Comparison of ENCODE assay signal across 31 mouse cellular contexts in genomic region chr4:130053111-130053510, GRCm38 (mm10). TPM values are rescaled to one million over a fixed set of nuclear protein-coding genes. Genes with fewer than 3 reads are reported as not detected.
A peak's percentile ranks its signal among the peaks of the same experiment; 100 is the strongest.
DNase-seq lines count a peak whose midpoint lies in the region; ATAC-seq lines count a peak whose summit lies in the region.
"Had no signal": no experiment of that assay in that cellular context is flagged by ENCODE, and none has a peak within 500 bp of the region (broad histone marks: within the 10 kb centered on the region; RNA-seq: fewer than 3 reads in every experiment).

No protein-coding gene starts in this region.

- 0 out of 2 replicates have a peak overlapping the region, but pooled peaks have one; percentile 10 for H3K27ac ChIP-seq in hindbrain, embryonic 15.5 days (replicated peaks)
- H3K27ac ChIP-seq in hindbrain, embryonic 14.5 days = no peak overlapping the region
- H3K27ac ChIP-seq: embryonic facial prominence, embryonic 13.5 days; forebrain, embryonic 10.5 days; forebrain, embryonic 15.5 days; gastrocnemius, adult 2 months; intestine, embryonic 15.5 days; liver, embryonic 12.5 days; neural tube, embryonic 13.5 days; stomach, postnatal 0 days had no signal

- no peak overlapping the region for H3K9ac ChIP-seq in hindbrain, embryonic 15.5 days
- no peak overlapping the region for H3K9ac ChIP-seq in hindbrain, embryonic 14.5 days
- H3K9ac ChIP-seq: embryonic facial prominence, embryonic 13.5 days; forebrain, embryonic 15.5 days; heart, embryonic 12.5 days; intestine, embryonic 15.5 days; liver, embryonic 12.5 days; liver, postnatal 0 days; neural tube, embryonic 13.5 days had no signal

- H3K4me1 ChIP-seq in hindbrain, embryonic 15.5 days (replicated peaks) = peaks cover 54% of the 10 kb centered on the region
- peaks cover 10% of the 10 kb centered on the region for H3K4me1 ChIP-seq in hindbrain, embryonic 14.5 days (replicated peaks; ENCODE audit: control insufficient read depth, insufficient read depth, low read length)

- H3K4me2 ChIP-seq in hindbrain, embryonic 15.5 days = no peak overlapping the region
- no peak overlapping the region for H3K4me2 ChIP-seq in hindbrain, embryonic 14.5 days (replicated peaks)
- H3K4me2 ChIP-seq: embryonic facial prominence, embryonic 13.5 days; forebrain, embryonic 15.5 days; heart, embryonic 12.5 days; intestine, embryonic 15.5 days; liver, embryonic 12.5 days; midbrain, embryonic 11.5 days; neural tube, embryonic 13.5 days had no signal

- H3K36me3 ChIP-seq in hindbrain, embryonic 15.5 days = no peaks in the 10 kb centered on the region
- H3K36me3 ChIP-seq in hindbrain, embryonic 14.5 days (replicated peaks; ENCODE audit: control insufficient read depth, insufficient read depth) = no peaks in the 10 kb centered on the region
- H3K36me3 ChIP-seq: forebrain, embryonic 10.5 days; forebrain, embryonic 15.5 days; heart, embryonic 12.5 days; liver, embryonic 12.5 days; neural tube, embryonic 13.5 days had no signal

- no peak overlapping the region for H3K4me3 ChIP-seq in hindbrain, embryonic 15.5 days
- no peak overlapping the region for H3K4me3 ChIP-seq in hindbrain, embryonic 14.5 days (replicated peaks; ENCODE audit: low read length)
- H3K4me3 ChIP-seq: embryonic facial prominence, embryonic 13.5 days; forebrain, embryonic 10.5 days; forebrain, embryonic 15.5 days; gastrocnemius, adult 2 months; heart, embryonic 12.5 days; intestine, embryonic 15.5 days; liver, embryonic 12.5 days; neural tube, embryonic 13.5 days had no signal

- H3K9me3 ChIP-seq in hindbrain, embryonic 15.5 days = no peaks in the 10 kb centered on the region
- no peaks in the 10 kb centered on the region for H3K9me3 ChIP-seq in hindbrain, embryonic 14.5 days (ENCODE audit: control insufficient read depth, low read length)
- H3K9me3 ChIP-seq: embryonic facial prominence, embryonic 13.5 days; forebrain, embryonic 10.5 days; forebrain, embryonic 15.5 days; heart, embryonic 12.5 days; intestine, embryonic 15.5 days; liver, embryonic 12.5 days; neural tube, embryonic 13.5 days had no signal

- H3K27me3 ChIP-seq in hindbrain, embryonic 15.5 days = no peaks in the 10 kb centered on the region
- no peaks in the 10 kb centered on the region for H3K27me3 ChIP-seq in hindbrain, embryonic 14.5 days (ENCODE audit: control insufficient read depth, insufficient read depth, low read length)
- H3K27me3 ChIP-seq: embryonic facial prominence, embryonic 13.5 days; forebrain, embryonic 15.5 days; intestine, embryonic 15.5 days; neural tube, embryonic 13.5 days had no signal

- ATAC-seq in hindbrain, embryonic 15.5 days (ENCODE audit: low FRiP score, low read depth) = no peak
- ATAC-seq in hindbrain, embryonic 14.5 days (ENCODE audit: low FRiP score) = no peak
- ATAC-seq: CD4-positive, CD25-positive, alpha-beta regulatory T cell, adult 4 months; forebrain, embryonic 15.5 days; hindbrain, embryonic 16.5 days; intestine, embryonic 15.5 days; liver, embryonic 12.5 days; liver, postnatal 0 days had no signal

- no peak for DNase-seq in hindbrain, embryonic 14.5 days (ENCODE audit: low spot score)
- peak; percentile 56 for DNase-seq in MN1 (ENCODE audit: low spot score)
- peak; percentile 39 to 52 for DNase-seq in adrenal gland, adult 18-20 months (ENCODE audit: low spot score in 2 of 2)
- DNase-seq in adrenal gland, postnatal 25 days = peak; percentile 78
- DNase-seq in kidney, adult 11 months = no peak
- no peak for DNase-seq in ovary, postnatal 14 days (ENCODE audit: low spot score)
- DNase-seq: cerebellum, adult 8-10 months; gastrocnemius, adult 2 months; gastrocnemius, postnatal 36 days; heart, adult 18-20 months; heart, postnatal 4 days; kidney, adult 9 months; kidney, postnatal 10 days; liver, postnatal 0 days; lung, postnatal 36 days; right cerebral cortex, postnatal 25 days; thymus, adult 18-20 months; thymus, postnatal 25 days had no signal

- 79% methylated on average over 9 of the region's 9 CpGs for WGBS in hindbrain, embryonic 15.5 days
- 76% methylated on average over 9 of the region's 9 CpGs for WGBS in hindbrain, embryonic 14.5 days

RNA-seq across cellular contexts. Expression of gene Col16a1, which starts 5.5 kb away (rescaled TPM):
- 13.4 and 13.9 TPM in 2 replicates for polyA plus RNA-seq in hindbrain, embryonic 15.5 days (2015; fragmentation: Nextera tagmentation; extraction: Ambion mirVana)
- 10.1 and 11.1 TPM in 2 replicates for polyA plus RNA-seq in hindbrain, embryonic 14.5 days (2014; fragmentation: Nextera tagmentation; extraction: Ambion mirVana)
- 10 to 100 TPM; 13.2 to 14.7 TPM for total RNA-seq in adrenal gland, adult 18-20 months (2021)
- total RNA-seq in adrenal gland, postnatal 25 days (2021) = 14.1 and 14.8 TPM in 2 replicates
- total RNA-seq: megakaryocyte, adult 5-6 weeks had no signal
- polyA plus RNA-seq: CD4-positive, CD25-positive, alpha-beta regulatory T cell, adult 4 months had no signal

RNA-seq across cellular contexts. Expression of gene Pef1, which starts 49.2 kb away (rescaled TPM):
- polyA plus RNA-seq in hindbrain, embryonic 15.5 days (2015; fragmentation: Nextera tagmentation; extraction: Ambion mirVana) = 67.5 and 69.1 TPM in 2 replicates
- polyA plus RNA-seq in hindbrain, embryonic 14.5 days (2014; fragmentation: Nextera tagmentation; extraction: Ambion mirVana) = 66.0 and 77.7 TPM in 2 replicates
- 10 to 100 TPM; 74.1 to 79.0 TPM for total RNA-seq in adrenal gland, adult 18-20 months (2021)
- 68.0 and 70.3 TPM in 2 replicates for total RNA-seq in adrenal gland, postnatal 25 days (2021)

Comparison
In these comparisons a context has a peak if more than half of its experiments do, and no peak if none do; other contexts are left out.
1. DNase-seq: peak in MN1 (single experiment), adrenal gland, adult 18-20 months (2 of 2) and adrenal gland, postnatal 25 days (single experiment); none in hindbrain, embryonic 14.5 days (single experiment), kidney, adult 11 months (single experiment) and ovary, postnatal 14 days (single experiment).